Mouse (Mus musculus) frontal cortex, postnatal 36 days (tissue): ENCODE measurements at regions not wholly inside any gene's neighbourhood (a gene's known extent, or its start where the extent isn't known, plus 50 kb on each side); places are given as distances from the start of the nearest gene placed in this dataset.

Source experiments
- DNase-seq, 2 experiments: peaks; one replicate each; pipeline ENCODE4 v3.0.0; 2022; ENCODE audit warnings: low spot score in 2 of 2

DNA sequence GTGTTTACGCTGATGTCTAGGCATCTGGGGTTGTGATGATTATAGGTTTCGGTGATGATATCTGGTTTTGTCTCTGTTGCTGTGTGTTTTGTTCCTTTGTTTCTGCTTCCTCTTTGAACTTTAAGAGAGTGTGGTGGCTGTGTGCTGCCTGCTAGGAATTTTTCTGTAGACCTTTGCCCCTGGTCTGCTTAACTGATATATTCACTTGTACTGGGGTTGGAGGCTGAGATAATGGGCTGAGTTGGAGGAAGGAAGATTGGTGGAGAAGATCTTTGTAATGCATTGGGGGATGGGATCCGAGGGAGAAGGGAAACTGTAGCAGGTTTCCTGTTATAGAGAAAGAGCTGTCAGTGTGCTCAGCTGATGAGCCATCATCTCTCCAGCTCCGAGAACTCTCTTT lies 55.8 kb downstream of the Mid1ip1 start:
- DNase-seq = no peak

DNA sequence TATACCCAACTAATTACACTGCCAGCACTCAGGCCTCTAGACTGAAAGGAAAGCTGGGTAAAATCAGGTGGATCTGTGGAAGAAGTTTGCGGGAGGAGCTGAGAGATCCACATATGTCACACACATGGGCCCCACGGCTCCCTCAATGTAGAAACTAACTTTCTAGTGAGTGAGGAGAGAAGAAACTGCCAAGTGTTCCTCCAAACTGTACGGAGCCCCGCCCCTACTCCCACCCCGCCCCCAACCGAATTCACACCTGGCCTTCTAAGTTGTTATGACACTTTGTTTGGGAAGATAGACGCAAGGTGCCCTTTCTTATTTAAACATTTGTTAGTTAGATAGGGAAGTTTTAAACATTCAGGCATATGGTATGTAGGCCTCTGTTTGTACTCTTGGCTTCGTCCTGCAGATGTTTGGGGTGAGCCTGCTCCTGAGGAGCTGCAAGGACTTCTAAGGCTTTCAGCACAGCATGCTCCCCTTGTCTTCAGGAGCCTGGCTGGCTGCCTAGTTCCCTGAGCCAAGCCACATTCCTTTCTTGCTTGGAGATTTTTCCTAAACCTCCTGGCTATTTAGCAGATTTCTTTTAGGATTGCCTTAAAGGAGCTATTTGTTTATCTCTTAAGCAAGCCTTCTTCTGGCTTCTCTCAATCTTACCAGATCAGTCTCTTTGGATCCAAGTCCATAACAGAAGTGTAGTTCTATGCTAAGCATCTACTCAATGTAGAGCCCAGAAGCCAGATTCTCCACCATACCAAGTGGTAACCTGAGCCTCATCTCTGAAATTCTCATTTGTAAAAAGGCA lies 61.1 kb downstream of the Mid1ip1 start:
- peak; percentile 20 to 29 for DNase-seq

DNA sequence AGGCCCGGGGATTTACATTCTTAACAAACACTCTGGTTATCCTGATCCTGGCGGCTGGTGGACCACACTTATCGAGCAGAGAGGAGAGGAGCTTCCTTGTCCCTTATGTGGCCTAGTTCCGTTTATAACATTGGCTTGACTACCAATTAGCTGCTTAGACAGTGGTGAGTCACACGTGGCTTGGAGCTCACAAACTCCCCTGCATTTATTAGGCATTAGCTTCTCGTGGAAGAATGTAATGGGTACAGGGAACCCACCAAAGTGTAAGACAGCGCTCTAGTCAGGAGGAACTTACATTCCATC lies 61.7 kb downstream of the Mid1ip1 start:
- DNase-seq = no peak

DNA sequence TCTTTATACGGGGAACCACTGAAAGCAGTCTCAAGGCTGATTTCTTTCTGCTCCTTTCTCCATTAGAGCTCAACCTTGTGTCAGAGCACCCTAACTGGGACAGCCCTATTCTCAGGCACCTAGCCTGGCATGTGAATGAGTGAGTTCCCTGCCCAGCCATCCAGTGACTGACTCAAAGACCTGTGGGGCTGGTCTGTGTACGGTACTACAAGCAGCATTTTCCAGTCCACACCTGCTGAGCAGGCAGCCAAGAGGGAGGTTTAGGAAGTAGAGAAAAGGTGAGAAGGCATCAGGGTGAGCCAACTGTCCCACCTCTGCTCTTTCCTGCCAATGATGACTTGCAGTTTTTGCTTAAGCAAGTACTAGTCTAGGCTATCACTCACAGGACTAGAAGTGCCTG lies 63.2 kb downstream of the Mid1ip1 start:
- no peak for DNase-seq

DNA sequence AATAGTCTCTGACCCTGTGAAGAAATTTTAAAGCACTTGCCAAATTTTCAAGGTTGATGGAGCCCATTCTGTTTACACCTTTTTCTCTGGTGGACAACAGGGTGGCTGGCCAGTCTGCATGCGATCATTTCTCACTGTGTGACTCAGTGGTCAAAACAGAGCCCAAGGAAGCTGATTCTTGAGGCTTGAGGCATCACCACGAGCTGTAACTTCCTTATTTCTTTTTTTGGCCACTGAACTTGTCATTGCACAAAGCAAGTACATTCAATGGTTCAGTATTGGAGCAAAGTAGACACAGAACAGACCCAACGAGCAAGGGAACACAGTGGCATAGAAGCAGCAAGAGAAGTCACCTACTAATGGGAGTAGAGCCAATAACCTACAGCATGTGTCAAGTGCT lies 71.5 kb downstream of the Mid1ip1 start:
- no peak for DNase-seq

DNA sequence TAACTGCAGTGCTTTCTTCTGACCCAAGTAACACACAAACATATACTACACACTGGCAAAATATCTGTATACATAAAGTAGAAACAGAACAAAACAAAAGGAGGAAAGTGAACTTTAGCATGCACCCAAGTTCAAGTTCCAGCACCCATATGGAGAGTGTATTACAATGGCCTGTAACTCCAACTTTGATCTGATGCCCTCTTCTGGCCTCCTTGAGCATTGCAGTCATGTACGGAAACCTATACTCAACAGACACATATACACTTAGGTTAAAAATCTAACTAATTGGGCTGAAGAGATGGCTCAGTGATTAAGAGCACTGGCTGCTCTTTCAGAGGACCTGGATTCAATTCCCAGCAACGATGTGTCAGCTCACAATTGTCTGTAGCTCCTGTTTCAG lies 72.2 kb downstream of the Mid1ip1 start:
- no peak for DNase-seq

DNA sequence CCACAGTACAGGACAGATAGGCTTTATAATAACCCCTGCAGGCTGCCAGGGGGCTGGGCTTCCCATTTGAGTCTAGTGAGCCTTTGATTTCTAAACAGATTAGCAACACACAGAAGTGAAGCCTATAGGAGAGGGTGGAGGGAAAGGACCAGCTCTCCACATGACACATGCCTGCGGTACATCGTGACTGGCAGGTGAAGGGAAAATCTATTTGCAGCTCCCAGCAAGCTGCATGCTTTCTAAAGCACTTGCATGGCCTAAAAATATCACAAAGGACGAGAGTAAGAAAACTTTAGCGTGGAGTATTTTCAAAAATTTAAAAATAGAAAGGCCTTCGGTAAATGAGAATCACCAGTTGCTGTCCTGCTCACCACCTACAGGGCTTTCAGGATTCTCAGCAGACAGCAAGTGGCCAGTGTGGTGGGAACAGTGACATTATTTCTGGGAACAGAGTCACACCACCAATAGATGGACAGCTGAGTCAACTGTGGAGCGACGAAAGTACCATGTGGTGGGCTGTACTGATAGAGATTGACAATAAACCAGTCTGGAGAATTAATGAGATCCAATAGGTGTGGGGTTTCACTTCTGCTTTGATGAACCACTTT lies 105.6 kb downstream of the Mid1ip1 start:
- DNase-seq = peak in 1 of 2 experiments; percentile 16

DNA sequence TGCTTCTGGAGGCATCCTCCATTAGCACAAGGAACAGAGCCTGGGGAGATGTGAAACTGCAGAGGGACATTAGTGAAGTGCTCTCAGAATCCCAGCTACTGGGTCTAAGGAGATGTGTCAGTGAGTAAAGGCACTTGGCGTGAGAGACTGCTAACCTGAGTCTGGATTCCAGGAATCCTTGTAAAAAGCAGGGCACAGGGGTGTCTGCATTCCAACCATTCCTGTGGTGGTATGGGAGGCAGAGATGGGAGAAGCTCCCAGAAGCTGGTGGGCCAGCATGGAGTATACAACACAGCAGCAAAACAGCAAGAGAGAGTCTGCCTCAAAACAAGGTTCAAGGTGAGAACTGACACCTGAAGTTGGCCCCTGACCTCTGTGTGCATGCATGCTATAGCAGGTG lies 118.9 kb downstream of the Mid1ip1 start:
- DNase-seq = no peak

DNA sequence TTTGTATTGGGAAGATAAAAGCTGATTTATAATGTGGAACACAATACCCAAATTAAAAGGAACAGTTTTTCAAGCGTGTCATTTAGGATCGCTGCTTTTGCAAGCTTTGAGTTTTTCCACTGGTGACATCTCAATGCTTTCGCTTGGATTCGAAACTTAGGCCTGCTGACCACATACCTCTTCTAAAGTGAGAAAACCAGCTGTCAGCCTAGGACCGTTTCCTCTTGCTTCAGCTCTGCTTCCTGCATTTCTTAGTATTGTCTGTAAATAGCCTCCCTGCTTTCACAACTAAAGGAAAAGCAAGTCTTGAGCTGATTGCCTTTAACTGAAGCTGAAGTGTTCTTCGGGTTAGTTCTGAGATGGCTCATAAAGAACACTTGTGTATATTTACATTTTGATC lies 142.3 kb downstream of the Mid1ip1 start:
- DNase-seq = no peak

DNA sequence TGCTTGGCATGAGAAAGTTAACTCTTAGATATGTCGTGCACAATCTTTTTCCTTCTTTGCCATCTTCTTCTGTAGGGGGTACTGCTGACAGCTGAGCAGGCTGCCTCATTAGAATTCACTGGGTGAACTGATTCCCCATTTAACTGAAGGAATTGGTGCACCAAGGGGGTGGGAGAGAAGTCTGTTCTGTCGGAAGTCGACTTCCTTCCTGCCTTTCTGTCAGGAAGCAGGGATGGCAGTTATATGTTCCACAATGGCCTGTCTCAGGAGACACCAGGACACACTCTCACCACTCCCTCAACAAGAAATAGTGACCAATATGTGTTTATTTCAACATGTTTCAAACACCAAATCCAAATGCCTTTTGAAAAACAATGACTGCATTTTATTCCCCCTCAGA lies 142.9 kb downstream of the Mid1ip1 start:
- DNase-seq = no peak

DNA sequence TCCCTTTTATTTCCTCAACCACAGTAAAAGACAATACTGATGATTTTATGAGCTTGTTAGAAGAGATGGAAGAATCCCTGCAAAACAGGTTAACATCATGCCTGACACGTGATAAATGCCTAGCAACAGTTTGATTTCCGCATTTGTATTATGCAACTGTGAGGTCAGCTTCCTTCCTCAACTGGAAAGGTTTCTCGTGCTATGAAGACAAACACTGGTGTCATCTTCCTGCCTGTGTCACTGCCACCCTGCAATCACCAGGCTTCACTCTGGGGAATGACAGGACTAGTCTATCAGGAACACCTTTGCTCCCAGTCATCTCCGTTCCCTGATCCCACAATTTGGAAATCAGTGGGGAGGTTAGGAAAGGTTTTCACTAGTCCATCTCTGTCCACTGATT lies 156.8 kb downstream of the Mid1ip1 start:
- no peak for DNase-seq

DNA sequence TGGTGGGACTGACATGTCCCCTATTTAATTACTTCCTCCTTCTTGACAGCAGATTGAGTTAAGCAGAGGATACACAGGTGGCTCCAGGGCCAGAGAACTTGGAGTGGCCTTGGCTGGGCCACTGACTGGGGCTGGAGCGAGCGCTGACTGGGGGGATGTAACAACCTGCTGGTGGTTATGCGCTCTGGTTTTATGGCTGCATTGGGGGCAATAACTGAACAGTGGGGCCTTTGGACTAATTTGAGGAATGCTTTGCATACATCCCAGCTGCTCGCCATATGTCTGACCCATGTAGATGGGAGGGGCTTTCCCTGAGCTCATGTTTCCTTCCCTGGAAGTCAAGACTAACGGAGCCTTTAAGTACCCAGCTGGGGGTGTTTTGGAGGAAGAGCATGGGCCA lies 163.0 kb downstream of the Mid1ip1 start:
- DNase-seq = no peak

DNA sequence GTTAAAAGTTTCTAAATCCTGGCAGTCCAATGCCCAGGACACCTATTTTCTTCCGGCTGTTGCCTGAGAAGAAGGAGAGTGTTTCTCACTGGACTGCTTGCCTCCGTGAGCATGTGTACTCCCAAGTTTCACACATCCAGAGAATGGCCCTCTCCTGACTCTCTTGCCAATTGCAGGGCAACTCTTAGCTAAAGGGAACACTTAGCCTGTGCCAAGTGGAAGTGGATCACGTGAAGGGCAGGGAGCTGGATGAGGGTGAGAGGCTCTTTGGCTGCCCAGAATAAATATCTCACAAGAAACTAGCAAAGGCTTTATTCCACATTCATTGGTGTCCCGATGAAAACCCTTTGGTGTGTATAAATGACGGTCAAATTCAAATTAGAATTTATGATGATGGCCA lies 164.1 kb downstream of the Mid1ip1 start:
- no peak for DNase-seq

DNA sequence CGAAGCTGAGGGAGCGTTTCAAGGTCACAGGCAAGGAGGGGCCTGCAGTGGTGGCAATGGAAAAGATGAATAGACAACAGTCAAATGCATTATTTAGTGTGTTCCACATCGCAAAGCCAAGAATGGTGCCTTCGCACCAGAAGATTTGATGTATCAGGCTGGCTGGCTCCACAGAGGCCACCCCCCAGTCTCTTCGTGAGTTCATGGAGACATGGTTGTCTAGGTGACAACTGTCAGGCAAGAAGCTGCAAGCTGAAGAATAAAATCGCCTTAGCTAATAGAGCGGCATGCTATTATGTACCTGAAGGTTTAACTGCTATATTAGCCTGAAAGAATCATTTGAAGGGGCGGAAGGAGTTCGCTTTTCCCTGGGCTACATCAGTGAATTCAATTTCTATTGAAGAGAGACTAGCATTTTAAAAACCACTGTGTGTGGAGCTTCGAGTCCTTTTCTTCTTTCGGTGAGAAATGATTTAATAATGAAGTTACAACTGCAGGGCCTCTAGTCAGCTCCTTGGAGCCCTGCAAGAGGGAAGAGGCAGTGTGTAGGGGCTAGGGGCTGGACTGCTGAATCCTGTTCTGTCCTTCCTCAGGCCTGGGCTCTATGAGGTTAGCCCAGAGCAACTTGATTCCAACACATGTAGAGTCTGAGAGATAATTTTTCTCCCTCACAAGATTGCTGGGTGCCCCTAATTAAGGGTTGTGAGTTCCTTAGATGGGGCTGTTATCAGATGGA lies 169.1 kb downstream of the Mid1ip1 start:
- no peak for DNase-seq

DNA sequence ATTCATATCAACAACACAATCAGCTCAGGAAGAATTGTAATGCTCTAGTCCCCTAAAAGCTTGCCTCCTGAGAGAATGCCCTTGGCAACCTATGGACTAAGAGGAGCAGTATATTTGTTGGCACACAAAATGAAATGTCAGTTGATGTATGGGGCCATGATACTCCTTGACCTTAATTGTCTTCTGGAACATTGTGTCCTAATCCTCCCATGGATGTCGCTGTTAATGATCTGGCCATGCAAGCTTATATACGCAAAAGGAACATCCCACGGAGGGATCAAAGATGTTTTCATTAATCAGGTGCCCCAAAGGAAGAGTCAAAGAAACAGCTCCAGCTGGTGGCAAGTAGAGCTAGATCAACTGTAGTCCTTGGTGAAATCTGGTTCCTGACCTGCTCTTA lies 178.0 kb downstream of the Mid1ip1 start:
- no peak for DNase-seq

DNA sequence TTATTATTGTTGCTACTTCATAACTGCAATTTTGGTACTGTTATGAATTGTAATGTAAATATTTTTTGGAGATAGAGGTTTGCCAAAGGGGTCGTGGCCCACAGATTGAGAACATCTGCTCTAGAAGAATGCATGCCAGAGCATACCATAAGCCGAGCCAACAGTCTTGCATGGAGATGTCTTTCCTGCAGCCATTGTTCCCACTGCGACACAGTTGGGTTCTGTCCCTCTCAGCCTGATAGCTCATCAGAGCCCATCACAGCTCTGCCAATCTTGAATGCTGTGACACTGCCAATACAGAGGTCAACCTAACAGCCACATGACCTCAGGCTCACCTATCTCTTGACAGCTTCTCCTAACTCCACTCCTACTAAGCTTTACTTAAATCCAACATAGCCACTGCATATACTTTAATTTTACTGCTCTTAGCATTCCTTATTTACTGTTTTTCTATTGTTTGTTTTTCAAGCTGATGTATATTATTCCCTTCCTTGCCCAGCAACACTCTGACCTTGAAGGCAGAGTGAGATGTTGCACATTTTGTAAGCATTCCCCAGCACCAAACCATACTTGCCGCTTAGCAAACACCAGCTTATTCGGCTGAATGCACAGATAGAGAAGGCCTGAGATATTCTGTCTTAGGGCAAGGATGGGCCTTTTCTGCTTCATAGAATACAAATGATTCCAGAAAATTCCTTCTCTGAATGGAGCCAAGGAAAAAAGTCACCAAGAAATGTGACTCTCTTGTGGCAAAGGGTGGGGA lies 181.6 kb downstream of the Mid1ip1 start:
- no peak for DNase-seq

DNA sequence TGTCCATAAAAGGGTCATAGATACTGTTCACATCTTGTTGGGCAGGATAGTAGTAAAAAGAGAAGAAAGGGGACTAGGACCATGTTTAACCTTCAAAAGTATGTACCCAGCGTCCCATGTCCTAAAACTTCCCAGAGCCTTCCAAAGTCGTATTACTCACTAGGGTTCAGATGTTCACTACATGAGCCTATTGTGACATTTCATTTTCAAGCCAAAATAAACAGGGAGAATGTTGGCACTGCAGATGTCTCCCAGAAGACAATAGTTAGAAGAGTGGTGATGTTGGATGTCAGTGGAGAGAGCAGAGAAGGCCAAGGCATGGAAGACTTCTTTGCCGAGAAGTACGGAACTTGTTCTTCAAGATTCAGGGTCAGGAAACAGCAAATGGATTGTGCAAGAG lies 187.9 kb downstream of the Mid1ip1 start:
- DNase-seq = no peak

DNA sequence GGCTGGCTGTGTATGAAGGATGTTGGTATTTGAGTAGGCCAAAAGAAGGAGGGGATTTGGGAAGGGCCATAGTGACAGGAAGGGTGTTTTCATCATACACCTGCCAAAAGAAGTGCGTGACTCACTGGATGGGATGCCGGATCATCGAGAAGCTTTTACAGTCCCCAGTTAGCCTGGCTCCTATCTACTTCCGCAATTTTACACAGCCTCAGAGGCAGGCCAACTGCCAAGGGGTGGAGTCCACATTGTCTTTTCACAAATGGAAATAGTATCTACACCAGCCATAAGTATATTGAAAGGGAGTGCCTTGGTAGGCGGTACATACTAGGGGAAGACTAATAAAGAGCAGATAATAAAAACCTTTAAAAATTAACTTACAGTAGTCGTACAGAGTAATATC lies 189.3 kb downstream of the Mid1ip1 start:
- DNase-seq = no peak

DNA sequence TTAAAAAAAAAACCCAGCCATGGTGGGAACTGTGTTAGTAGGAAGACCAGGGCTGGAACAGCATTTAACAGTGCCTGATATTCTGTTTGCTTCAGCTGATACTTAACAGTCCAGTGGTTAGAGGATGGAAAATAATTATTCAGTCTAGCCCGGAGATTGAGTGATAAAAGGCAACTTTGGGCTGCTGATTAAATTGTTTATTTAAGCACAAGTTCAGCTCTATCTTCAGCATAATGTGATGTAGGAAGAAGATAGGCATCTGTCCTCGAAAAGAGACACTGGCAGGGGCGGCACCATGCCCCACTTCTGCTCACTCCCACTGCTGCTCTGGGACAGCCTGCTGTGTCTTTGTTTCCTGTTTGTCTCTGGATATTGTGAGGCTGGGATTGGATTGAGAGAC lies 190.1 kb downstream of the Mid1ip1 start:
- DNase-seq = no peak

DNA sequence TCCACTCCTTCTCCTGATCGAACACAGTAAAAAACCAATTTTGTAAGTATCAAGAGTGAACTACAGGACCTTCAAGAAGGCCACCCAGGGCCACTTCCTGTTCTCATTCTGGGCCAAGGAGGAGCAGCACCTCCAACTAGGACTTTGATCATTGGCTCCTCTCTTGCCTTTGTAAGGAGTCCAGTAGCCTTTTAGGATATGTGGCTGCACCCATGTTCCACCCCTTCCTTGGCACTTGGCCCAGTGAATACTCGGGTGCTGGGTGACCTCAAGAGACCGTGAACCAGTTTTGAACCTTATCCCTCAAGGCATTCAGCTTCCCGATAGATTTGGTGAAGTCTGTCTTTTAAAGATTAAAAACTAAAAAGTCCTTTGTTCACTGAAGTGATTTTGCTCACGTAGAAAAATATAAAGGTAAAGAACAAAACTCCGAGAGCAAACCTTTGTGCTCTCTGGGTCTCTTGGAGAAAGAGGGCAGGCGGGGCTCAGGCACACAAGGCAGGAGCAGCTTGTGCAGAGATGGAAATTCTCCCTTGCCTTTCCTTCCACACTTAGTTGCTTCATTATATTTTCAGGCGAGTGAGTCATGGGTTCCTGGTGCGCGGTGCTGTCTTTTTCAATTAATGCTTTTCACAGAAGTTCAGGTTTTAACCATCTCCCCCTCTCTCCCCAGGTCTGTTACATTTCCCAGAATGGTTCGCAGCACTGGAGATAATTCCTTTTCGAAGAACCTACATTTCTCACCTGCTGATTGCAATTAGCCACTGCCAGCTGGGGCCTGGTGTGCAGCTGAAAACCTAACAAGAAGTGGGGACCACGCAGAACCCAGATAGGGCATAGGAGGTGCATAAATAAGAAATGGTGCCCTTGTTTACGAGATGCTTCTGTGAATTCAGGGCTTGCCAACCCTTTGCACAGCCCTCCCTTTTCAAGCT lies 196.6 kb downstream of the Mid1ip1 start:
- DNase-seq = no peak
